Mouse (Mus musculus): ENCODE measurements around the gene Guk1.

The Guk1 gene

GRCm38 (mm10) chr11:59162443-59163254 is 29.4 kb downstream of the Guk1 start:
- DNase-seq: no peak

GRCm38 (mm10) chr11:59161398-59161797 is 30.6 kb downstream of the Guk1 start:
- no peak for DNase-seq

GRCm38 (mm10) chr11:59159558-59159957 is 32.5 kb downstream of the Guk1 start:
- no peak for DNase-seq

- DNase-seq: no peak
Observed at GRCm38 (mm10) chr11:59159099-59159498, 32.9 kb downstream of the Guk1 start.

- no peak for DNase-seq
Observed at GRCm38 (mm10) chr11:59155900-59156299, 36.1 kb downstream of the Guk1 start.

- no peak for DNase-seq
Observed at GRCm38 (mm10) chr11:59154220-59154619, 37.8 kb downstream of the Guk1 start.

- DNase-seq: no peak
Observed at GRCm38 (mm10) chr11:59151729-59152128, 40.3 kb downstream of the Guk1 start.

GRCm38 (mm10) chr11:59149302-59149701 is 42.7 kb downstream of the Guk1 start:
- DNase-seq: no peak

- no peak for DNase-seq
Observed at GRCm38 (mm10) chr11:59142962-59143361, 49.0 kb downstream of the Guk1 start.

- no peak for DNase-seq
Observed at GRCm38 (mm10) chr11:59141772-59142370, 50.1 kb downstream of the Guk1 start.

- no peak for DNase-seq
Observed at GRCm38 (mm10) chr11:59138537-59139486, 53.2 kb downstream of the Guk1 start.

- DNase-seq: no peak
Observed at GRCm38 (mm10) chr11:59136994-59137706, 54.9 kb downstream of the Guk1 start.

- DNase-seq: peak; percentile 19
Observed at GRCm38 (mm10) chr11:59135904-59136452, 56.0 kb downstream of the Guk1 start, which contains the start of gene Obscn. Gene Obscn (minus strand): TSS chr11:59136402.

GRCm38 (mm10) chr11:59135051-59135820 is 56.8 kb downstream of the Guk1 start:
- DNase-seq: no peak

- DNase-seq: no peak
Observed at GRCm38 (mm10) chr11:59134373-59134997, 57.5 kb downstream of the Guk1 start.

Measured in right cerebral cortex, postnatal 25 days (tissue).